Mouse (Mus musculus) cortical plate, adult 2 months (tissue): Measurements from ENCODE around the gene Tcap.

ENCODE experiments used
- CTCF ChIP-seq: fragments of 200-500 bp; IDR thresholded peaks from 2 replicates; pipeline ENCODE4 v1.5.1; 2011; ENCODE audit warnings: mild to moderate bottlenecking, control low read depth, low read length; ENCODE audit not compliant: insufficient read depth; ENCODE audit errors: extremely low read depth
- POLR2A ChIP-seq: fragments of 200-500 bp; IDR thresholded peaks from 2 replicates; pipeline ENCODE4 v1.6.1; 2011; ENCODE audit warnings: mild to moderate bottlenecking, low read length, control low read depth; ENCODE audit not compliant: insufficient read depth; ENCODE audit errors: extremely low read depth

DNA sequence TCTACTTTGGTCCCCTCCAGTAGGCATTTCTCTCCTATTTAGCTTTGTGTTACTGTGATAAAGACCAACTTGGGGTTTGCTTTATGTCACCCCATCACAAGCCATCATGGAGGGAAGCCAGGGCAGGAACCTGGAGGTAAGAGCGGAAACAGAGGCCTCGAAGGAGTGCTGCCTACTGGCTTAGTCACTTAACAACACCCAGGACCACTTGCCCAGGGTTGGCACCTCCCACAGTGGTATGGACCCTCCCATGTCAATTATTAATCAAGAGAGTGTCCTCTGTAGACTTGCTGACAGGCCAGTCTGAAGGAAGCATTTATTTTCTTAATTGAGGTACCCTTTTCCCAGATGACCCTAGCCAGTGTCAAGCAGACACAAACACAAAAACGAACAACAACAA lies 17.2 kb downstream of the Tcap start:
- TF ChIP-seq CTCF, result no peak
- TF ChIP-seq POLR2A, result no peak
